Mouse (Mus musculus) heart, adult 18-20 months (tissue): ENCODE data around the gene Rab37. TPM values are rescaled to one million over a fixed set of nuclear protein-coding genes. Genes with fewer than 3 reads are reported as not detected.

Experiments
- DNase-seq, 2 experiments: peaks; one replicate each; pipeline ENCODE4 v3.0.0; 2021 to 2022; ENCODE audit warnings: mixed read lengths in 1 of 2
- total RNA-seq, 2 experiments: library from RNA; stranded (reverse); gene quantifications; 2 replicates each; pipeline ENCODE4 v1.2.3; 2021

Gene Rab37
- total RNA-seq, 2 experiments from 2014 or later = 0.50 to 1.2 TPM

DNA sequence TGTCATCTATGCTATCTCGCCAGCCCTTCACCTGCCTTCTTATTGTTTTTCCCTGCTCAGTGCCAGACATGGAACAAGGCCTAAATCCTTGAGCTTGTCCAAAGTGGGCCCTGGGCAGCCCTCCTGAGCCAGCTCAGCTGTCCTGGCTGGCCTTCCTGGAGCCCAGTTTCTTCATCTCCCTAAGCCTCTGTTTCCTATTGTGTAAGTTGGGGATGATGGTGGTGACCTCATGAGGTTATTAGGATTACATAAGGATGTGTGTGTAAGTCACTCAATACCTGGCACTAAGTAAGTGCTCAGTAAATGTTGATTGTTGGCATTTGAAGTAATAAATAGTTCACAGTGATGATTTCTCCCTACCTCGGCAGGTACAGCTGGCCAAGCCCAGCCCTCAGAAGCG lies 75.5 kb downstream of the Rab37 start:
- DNase-seq = peak in 1 of 2 experiments; percentile 3

GRCm38 (mm10) chr11:115167631-115168249 lies 76.5 kb downstream of the Rab37 start:
- peak in 1 of 2 experiments; percentile 5 for DNase-seq

DNA sequence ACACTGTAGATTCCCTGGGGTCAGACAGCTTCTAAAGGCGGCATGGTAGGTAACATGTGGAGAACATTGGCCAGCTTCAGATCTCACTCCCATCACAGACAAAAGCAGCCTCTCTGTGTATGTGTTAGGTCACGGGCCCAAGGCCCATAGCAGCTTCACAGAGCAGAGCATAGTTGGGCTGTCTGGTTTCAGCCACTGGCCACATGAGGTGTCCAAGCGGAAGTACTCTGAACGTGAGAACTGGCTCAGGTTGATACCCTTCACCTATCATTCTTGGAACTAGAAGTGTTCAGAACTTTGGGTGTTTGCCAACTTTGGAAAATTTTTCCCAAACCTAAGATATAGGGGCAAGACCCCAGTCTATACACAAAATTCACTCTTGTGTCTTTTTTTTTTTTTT lies 78.2 kb downstream of the Rab37 start:
- no peak for DNase-seq

- DNase-seq = no peak
Observed at GRCm38 (mm10) chr11:115171125-115171524, 79.9 kb downstream of the Rab37 start.

- peak; percentile 58 to 68 for DNase-seq
Observed at GRCm38 (mm10) chr11:115172825-115173287, 81.6 kb downstream of the Rab37 start.

- no peak for DNase-seq
Observed at GRCm38 (mm10) chr11:115173549-115174339, 82.5 kb downstream of the Rab37 start.

DNA sequence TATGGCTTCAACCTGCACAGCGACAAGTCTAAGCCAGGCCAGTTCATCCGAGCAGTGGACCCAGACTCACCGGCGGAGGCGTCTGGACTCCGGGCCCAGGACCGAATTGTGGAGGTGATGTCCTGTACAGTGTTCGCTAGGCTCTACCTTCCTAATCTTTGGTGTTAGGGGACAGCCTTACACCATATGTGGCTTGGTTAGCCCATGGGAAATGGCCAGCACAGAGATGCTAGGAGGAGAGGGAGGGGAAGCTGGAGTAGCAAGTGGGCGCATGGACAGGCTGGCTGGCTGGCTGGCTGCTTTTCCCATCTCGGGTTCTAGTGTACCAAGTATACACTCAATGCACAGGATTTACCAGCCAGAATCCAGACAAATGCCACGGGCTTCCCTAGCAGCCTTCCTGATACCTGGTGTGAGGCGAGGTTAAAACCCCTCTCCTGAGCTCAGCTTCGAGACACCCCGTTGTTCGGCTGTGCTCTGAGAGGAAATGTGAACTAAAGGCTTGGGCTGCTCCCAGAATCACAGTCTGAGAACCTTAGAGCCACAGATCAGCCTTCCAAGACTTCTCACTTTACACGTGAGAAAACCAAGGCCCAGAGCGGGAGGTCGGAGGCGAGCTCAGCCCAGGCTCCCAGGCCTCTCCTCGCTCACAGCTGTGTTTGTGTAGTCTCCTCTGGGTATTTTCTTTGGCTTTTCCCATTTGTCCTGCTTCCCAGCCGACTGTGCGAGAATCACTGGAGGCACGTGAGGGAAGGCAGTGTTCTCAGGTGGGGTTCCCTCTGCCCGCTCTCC lies 85.4 kb downstream of the Rab37 start:
- peak; percentile 36 to 68 for DNase-seq

GRCm38 (mm10) chr11:115177559-115178195 lies 86.4 kb downstream of the Rab37 start:
- DNase-seq = no peak

GRCm38 (mm10) chr11:115178766-115179165 lies 87.5 kb downstream of the Rab37 start:
- DNase-seq = no peak

DNA sequence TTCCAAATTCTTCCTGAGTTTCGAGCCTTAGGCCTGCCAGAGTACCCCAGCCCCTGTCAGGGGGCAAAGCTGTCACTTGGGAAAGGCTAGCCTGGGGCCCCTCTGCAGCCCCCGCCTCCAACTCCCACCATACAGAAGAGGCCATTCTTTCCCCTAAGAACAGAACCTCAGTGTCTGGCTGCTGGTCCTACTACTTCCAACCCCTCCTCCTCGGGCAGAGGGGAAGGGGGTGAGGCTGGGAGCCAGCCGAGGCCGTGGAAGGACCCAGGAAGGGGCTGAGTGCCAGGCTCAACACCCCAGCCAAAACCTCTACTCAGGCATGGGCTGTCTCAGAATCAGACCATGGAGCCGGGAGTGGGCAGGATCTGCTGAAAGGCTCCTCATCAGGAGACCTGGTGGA lies 88.0 kb downstream of the Rab37 start:
- DNase-seq = no peak

- DNase-seq = no peak
Observed at GRCm38 (mm10) chr11:115179881-115180280, 88.7 kb downstream of the Rab37 start.

DNA sequence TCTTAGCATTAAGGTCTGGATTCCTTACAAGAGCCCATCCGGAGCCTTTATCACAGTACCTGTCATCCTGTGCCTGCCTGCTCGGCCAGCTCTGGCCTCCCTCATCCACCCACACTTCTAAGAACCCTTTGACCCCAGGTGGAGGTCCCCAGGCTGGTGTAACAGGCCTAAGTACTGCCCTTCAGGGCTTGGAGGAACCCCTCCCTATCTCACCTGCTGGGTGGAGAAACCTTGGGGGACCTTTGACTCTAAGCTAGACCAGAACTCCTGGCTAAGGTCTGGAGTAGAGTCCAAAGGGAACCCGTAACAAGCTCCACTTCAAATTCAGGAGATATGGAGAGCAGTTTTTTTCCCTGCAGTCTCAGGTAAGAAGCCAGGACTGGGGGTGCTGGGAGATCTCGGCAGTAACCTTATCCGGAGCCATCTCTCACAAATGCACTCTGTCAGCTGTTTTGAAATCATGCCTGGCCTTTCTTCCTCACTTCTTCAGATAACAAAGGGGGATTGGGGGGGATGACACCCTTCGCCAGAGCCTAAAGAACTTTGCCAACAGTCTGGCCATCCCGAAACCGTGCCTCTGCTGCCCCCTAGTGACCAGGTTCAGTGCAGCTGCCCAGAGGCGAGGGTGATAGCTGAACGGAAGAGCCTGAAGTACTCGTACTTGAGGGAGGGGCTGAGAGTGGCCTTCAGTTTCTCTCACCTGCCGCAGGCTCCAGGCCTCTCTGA lies 90.8 kb downstream of the Rab37 start:
- peak; percentile 77 to 91 for DNase-seq

DNA sequence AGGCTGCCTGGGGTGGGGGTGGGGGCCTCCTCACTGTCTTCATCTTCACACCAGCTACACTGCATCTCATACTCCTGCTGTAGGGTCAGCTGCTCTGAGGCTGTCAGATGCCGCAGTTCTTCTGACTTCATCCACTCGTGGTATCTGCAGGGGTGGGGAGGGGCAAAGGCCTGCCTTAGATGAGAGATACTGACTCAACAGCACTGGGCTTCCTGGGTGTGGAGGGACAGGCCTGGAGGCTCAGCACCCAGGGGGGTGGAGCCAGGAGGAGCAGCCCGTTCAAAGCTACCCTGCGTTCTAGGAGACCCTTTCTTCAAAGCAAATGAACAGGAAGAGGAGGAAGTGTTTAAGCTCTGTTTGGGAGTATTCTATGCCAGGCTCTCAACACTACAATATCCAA lies 93.7 kb downstream of the Rab37 start:
- DNase-seq = no peak

DNA sequence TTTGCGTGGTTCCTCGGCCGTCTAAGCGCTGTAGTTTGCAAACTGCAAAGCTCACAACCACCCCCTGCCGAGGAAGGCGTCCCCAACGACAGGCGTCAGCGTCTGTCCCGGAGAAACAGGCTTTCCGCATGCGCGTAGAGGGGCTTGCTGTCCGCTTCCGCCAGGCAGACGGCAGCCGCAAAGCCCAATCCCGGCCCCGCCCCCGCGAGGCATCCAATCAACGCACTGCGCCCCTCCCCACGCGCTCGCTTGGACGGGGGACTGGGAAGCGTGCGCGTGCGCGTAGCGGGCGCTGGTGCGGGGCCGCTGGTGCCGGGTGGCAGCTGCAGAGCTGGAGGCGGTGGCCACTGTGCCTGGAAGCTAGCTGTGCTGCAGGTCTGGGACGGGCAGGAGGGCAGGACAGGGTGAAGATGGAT lies 96.0 kb downstream of the Rab37 start, which contains the start of gene Tmem104:
Gene Tmem104 (plus strand): TSS at position 264 of the 416 bp plus-strand sequence.
- peak; percentile 99 for DNase-seq

GRCm38 (mm10) chr11:115187693-115188092 lies 96.5 kb downstream of the Rab37 start, which contains the start of gene Nat9:
Gene Nat9, minus strand, starts transcription at chr11:115187859.
- DNase-seq = no peak

DNA sequence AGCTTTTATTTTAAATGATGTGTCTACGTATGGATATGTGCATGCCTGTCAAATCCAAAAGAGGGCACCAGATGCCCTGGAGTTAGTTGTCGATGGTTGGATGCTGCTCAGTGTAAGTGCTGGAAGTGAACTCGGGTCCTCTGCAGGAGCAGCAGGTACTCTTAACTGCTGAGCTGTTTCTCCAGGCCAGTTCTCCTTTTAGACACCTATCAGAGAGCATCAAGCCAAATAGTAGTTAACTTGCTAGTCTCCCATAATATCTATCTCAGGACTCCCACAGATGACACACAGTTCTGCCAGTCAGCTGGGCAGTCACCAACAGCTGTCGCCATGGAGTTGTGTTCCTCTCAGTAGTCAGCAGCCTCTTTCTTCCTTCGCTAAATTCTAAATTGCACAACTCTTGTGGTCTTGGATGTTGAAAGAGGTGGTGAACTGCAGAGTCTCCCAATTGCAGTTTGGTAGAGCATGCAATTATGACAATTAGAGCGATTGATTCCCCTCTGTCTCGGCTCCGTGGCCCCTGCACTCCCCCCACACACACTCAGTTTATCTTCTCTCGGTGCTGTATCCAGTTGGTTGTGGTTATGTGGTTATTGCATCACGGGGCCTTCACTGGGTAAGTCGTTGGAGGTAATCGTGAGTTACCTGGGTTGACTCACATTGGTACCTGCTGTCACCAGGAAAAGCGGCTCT lies 97.5 kb downstream of the Rab37 start:
- no peak for DNase-seq

DNA sequence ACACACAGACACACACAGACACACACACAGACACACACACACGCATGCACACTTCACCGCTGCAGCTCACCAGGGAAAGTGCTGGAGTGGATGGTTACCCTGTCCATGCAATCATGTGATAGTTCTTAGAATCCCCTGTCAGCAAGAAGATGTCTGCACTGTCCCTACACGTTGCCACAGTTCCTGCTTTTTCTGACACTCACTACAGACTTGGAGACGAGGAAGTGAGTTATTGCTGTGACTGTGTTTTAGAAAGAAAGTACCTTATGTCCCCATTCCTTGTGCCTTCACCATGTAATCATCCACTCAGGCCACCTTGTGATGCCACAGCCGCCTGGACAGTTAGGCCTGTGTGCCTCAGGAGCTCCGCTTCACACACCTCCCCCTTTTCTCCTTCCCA lies 98.1 kb downstream of the Rab37 start:
- no peak for DNase-seq

DNA sequence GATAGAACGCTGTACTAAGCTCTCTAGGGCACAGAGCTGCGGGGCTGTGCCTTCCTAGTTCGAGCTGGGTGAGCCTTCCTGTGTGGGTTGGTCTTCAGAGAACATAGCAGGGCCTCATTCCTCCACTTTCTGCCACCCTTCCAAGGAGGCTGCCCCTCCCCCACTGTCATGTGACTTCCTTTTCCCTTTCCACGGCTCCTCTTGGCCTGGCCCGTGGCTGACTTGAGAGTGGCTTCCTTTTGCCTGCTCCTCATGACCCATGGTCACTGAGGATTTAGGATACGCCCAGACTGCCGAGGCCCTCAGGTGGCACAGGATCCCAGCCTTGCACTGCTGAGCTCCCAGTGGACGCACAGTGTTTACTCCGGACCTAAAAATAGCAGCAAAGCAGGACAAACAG lies 100.9 kb downstream of the Rab37 start:
- peak; percentile 79 to 82 for DNase-seq

DNA sequence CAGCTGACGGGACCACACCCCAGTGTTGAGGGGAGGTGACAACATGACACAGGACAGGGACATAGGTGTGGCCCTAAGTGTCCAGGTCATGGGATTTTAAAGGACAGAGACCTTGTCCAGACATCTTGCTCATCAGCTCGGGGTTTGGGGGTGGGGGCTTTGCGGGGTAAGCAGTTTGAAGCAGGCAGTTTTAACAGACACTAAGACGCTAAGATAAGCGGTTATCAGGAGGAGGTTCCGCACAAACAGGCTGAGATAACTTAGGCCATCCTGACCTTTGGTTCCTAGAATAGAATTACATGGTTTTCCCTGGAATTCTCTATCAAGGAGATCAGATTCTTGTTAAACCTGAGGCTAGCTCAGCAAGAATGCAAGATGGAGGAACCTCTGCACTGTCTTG lies 103.5 kb downstream of the Rab37 start:
- DNase-seq = no peak

- DNase-seq = no peak
Observed at GRCm38 (mm10) chr11:115195933-115196332, 104.7 kb downstream of the Rab37 start.

- DNase-seq = no peak
Observed at GRCm38 (mm10) chr11:115197558-115197957, 106.3 kb downstream of the Rab37 start.
